Mouse (Mus musculus): Measurements from ENCODE around the gene Capn7. TPM values are rescaled to one million over a fixed set of nuclear protein-coding genes. Genes with fewer than 3 reads are reported as not detected.

Capn7 gene
- total and polyA plus RNA-seq, 3 experiments: 23.2 to 83.7 (median 30.0) TPM

GRCm38 (mm10) chr14:31326770-31327169 lies 9.7 kb upstream of the Capn7 start:
- Histone ChIP-seq H3K79me2 (ENCODE audit: control insufficient read depth, insufficient read depth, low read length, poor library complexity) (no peaks in the 10 kb centered on the region), H3K27me3 (ENCODE audit: control insufficient read depth in 1 of 2, insufficient read depth in 2 of 2, low read length in 2 of 2) (no peaks in the 10 kb centered on the region), H3K36me3 (ENCODE audit: control insufficient read depth in 1 of 2, insufficient read depth in 2 of 2, low read length in 2 of 2) (peaks cover 0 to 7% of the 10 kb centered on the region in 2 experiments; a peak in 2 of 4 replicates), H3K27ac (ENCODE audit: control insufficient read depth, low read depth, low read length) (no peak overlapping the region), H3K9ac (ENCODE audit: control insufficient read depth, low read depth, low read length, poor library complexity, severe bottlenecking) (no peak overlapping the region), H3K4me1 (ENCODE audit: control insufficient read depth in 1 of 2, insufficient read depth in 2 of 2, low read length in 2 of 2) (peaks cover 4 to 5% of the 10 kb centered on the region in 2 experiments), H3K9me3 (replicated peaks; ENCODE audit: insufficient read depth, low read length) (no peaks in the 10 kb centered on the region), H3K4me3 (ENCODE audit: control insufficient read depth in 1 of 2, insufficient read depth in 1 of 2, low read depth in 2 of 2, low read length in 2 of 2) (no peak overlapping the region)
- no peak for DNase-seq (ENCODE audit: low read depth, low spot score)
- TF ChIP-seq TCF12 (IDR thresholded peaks at IDR 0.05; ENCODE audit: low read depth, low read length) (no peak), SMC3 (IDR thresholded peaks at IDR 0.05; ENCODE audit: low read depth, low read length) (no peak), NELFE (IDR thresholded peaks at IDR 0.05; ENCODE audit: low read depth, low read length) (no peak), UBTF (IDR thresholded peaks at IDR 0.05; ENCODE audit: borderline replicate concordance, insufficient read depth, low read depth, low read length) (no peak), USF2 (IDR thresholded peaks at IDR 0.05; ENCODE audit: borderline replicate concordance in 1 of 2, insufficient read depth in 1 of 2, low read depth in 1 of 2, low read length in 2 of 2) (no peak), TAL1 (IDR thresholded peaks at IDR 0.05; ENCODE audit: low read length) (no peak), NRF1 (IDR thresholded peaks at IDR 0.05; ENCODE audit: insufficient read depth, low read depth, low read length, poor library complexity, severe bottlenecking) (no peak), MXI1 (IDR thresholded peaks at IDR 0.05; ENCODE audit: low read depth, low read length) (no peak), JUND (IDR thresholded peaks at IDR 0.05; ENCODE audit: low read depth, low read length) (no peak), TBP (IDR thresholded peaks at IDR 0.05; ENCODE audit: low read depth, low read length) (no peak), MAZ (IDR thresholded peaks at IDR 0.05; ENCODE audit: low read depth, low read length) (no peak), POLR2A (IDR thresholded peaks at IDR 0.05; ENCODE audit: control insufficient read depth in 1 of 2, insufficient read depth in 1 of 2, low read depth in 1 of 2, low read length in 2 of 2, poor library complexity in 1 of 2) (no peak), POLR2AphosphoS2 (IDR thresholded peaks at IDR 0.05; ENCODE audit: low read length) (no peak), ZMIZ1 (IDR thresholded peaks at IDR 0.05; ENCODE audit: low read depth, low read length) (no peak), KAT2A (conservative IDR thresholded peaks at IDR 0.05; ENCODE audit: low read depth, low read length) (no peak), MAFK (IDR thresholded peaks at IDR 0.05; ENCODE audit: borderline replicate concordance, low read depth, low read length) (no peak), RAD21 (IDR thresholded peaks at IDR 0.05; ENCODE audit: low read depth, low read length) (no peak), CHD2 (IDR thresholded peaks at IDR 0.05; ENCODE audit: low read length) (no peak)

- Histone ChIP-seq H3K9me3 (replicated peaks; ENCODE audit: insufficient read depth, low read length) (no peaks in the 10 kb centered on the region), H3K36me3 (ENCODE audit: control insufficient read depth in 1 of 2, insufficient read depth in 2 of 2, low read length in 2 of 2) (peaks cover 0 to 7% of the 10 kb centered on the region in 2 experiments; a peak in 2 of 4 replicates), H3K4me1 (ENCODE audit: control insufficient read depth in 1 of 2, insufficient read depth in 2 of 2, low read length in 2 of 2) (peaks cover 4 to 5% of the 10 kb centered on the region in 2 experiments), H3K4me3 (ENCODE audit: control insufficient read depth in 1 of 2, insufficient read depth in 1 of 2, low read depth in 2 of 2, low read length in 2 of 2) (no peak overlapping the region), H3K79me2 (ENCODE audit: control insufficient read depth, insufficient read depth, low read length, poor library complexity) (no peaks in the 10 kb centered on the region), H3K27ac (ENCODE audit: control insufficient read depth, low read depth, low read length) (no peak overlapping the region), H3K27me3 (ENCODE audit: control insufficient read depth in 1 of 2, insufficient read depth in 2 of 2, low read length in 2 of 2) (no peaks in the 10 kb centered on the region), H3K9ac (ENCODE audit: control insufficient read depth, low read depth, low read length, poor library complexity, severe bottlenecking) (no peak overlapping the region)
- peak; percentile 49 for DNase-seq (ENCODE audit: low read depth, low spot score)
- TF ChIP-seq JUND (IDR thresholded peaks at IDR 0.05; ENCODE audit: low read depth, low read length) (no peak), KAT2A (conservative IDR thresholded peaks at IDR 0.05; ENCODE audit: low read depth, low read length) (no peak), MAFK (IDR thresholded peaks at IDR 0.05; ENCODE audit: borderline replicate concordance, low read depth, low read length) (no peak), USF1 (IDR thresholded peaks at IDR 0.05; ENCODE audit: low read depth, low read length) (no peak), POLR2AphosphoS5 (IDR thresholded peaks at IDR 0.05; ENCODE audit: borderline replicate concordance, low read depth, low read length) (no peak), RCOR1 (IDR thresholded peaks at IDR 0.05; ENCODE audit: low read depth, low read length) (no peak), BHLHE40 (IDR thresholded peaks at IDR 0.05; ENCODE audit: borderline replicate concordance, low read depth, low read length) (no peak), MAX (IDR thresholded peaks at IDR 0.05; ENCODE audit: low read length) (no peak), TAL1 (IDR thresholded peaks at IDR 0.05; ENCODE audit: low read length) (no peak), MYB (IDR thresholded peaks at IDR 0.05; ENCODE audit: low read depth, low read length) (no peak), POLR2A (IDR thresholded peaks at IDR 0.05; ENCODE audit: control insufficient read depth in 1 of 2, insufficient read depth in 1 of 2, low read depth in 1 of 2, low read length in 2 of 2, poor library complexity in 1 of 2) (peak in 1 of 2 experiments; percentile 26; a peak in 1 of 4 replicates), MYC (IDR thresholded peaks at IDR 0.05; ENCODE audit: low read depth, low read length) (no peak), ZMIZ1 (IDR thresholded peaks at IDR 0.05; ENCODE audit: low read depth, low read length) (no peak), NELFE (IDR thresholded peaks at IDR 0.05; ENCODE audit: low read depth, low read length) (0 out of 2 replicates have a peak, but pooled peaks have one; percentile 17), UBTF (IDR thresholded peaks at IDR 0.05; ENCODE audit: borderline replicate concordance, insufficient read depth, low read depth, low read length) (no peak), MEF2A (IDR thresholded peaks at IDR 0.05; ENCODE audit: extremely low read depth, insufficient replicate concordance, low read depth, low read length, poor library complexity, severe bottlenecking) (no peak), CTCF (IDR thresholded peaks at IDR 0.05 in 2 of 3, conservative IDR thresholded peaks at IDR 0.05 in 1 of 3; ENCODE audit: control insufficient read depth in 1 of 3, insufficient read depth in 1 of 3, low read depth in 2 of 3, low read length in 3 of 3, poor library complexity in 1 of 3, severe bottlenecking in 1 of 3) (peak in 1 of 3 experiments; percentile 1; a peak in 1 of 6 replicates), ETS1 (IDR thresholded peaks at IDR 0.05; ENCODE audit: low read depth, low read length) (no peak), POLR2AphosphoS2 (IDR thresholded peaks at IDR 0.05; ENCODE audit: low read length) (no peak)
These were observed 9.2 kb upstream of the Capn7 start for GRCm38 (mm10) chr14:31327196-31327595.

Measured in MEL (cell line).